Mouse (Mus musculus) cerebellum, postnatal 4 days (tissue): Measurements from ENCODE around the gene Ccdc73.
A peak's percentile ranks its signal among the peaks of the same experiment; 100 is the strongest.
"Not testable (repeated sequence)": the region's sequence is repeated elsewhere in the genome, so short reads cannot be mapped to it uniquely, and the experiment has no call there.

Experiments used
- DNase-seq, 2 experiments: peaks; one replicate each; pipeline ENCODE4 v3.0.0; 2022; ENCODE audit warnings: low spot score in 2 of 2, mixed read lengths in 1 of 2

Gene Ccdc73

GRCm38 (mm10) chr2:104867282-104867855, at the start of gene Ccdc73:
TSS of gene Ccdc73 (plus strand) at chr2:104867805.
- DNase-seq = no peak

DNA sequence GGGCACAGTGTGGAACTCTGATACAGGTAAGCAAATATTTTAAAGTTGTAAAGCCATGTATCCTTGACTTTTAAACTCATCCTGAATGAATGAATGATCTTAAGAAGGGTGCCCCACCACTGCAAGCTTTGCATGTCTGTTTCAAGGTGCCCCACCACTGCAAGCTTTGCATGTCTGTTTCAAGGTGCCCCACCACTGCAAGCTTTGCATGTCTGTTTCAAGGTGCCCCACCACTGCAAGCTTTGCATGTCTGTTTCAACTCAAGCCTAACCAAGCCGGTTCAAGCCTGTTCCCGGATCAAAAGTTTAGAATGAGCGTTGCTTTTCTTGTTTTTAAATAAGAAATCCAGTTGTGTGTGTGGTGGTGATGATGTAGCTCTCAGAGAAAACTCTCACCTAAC, 48.8 kb upstream of the Ccdc73 start:
- DNase-seq = not testable (repeated sequence)

DNA sequence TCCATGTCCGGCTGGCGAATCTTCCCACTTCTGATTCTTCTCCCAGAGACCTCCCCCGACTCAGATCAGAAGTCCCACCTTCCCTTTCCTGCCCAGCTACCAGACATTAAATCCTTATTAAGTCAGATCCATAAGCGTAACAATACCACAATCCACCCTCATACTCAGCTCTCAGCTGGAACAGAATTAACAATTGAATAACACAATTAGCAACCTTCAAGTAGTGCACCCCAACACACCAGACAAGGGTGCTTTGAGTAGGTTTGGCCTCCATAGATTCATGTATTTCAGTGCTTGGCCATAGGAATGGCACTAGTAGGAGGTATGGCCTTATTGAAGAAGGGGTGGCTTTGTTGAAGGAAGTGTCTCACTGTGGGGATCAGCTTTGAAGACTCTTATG, 41.4 kb upstream of the Ccdc73 start:
- DNase-seq = no peak

- DNase-seq = no peak
Observed at GRCm38 (mm10) chr2:104832486-104832885, 35.1 kb upstream of the Ccdc73 start.

DNA sequence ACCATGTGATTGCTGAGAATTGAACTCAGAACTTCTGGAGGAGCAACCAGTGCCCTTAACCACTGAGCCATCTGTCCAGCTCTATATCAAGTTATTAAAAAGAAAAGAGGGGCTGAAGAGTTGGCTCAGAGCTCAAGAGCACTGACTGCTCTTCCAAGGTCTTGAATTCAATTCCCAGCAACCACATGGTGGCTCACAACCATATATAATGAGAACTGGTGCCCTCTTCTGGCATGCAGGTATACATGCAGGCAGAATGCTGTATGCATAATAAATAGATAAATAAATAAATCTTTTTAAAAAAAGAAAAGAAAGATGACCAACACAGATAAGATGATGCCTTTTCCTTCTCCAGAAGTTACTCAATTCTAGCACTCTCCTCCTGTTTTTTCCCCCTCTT, 26.6 kb upstream of the Ccdc73 start:
- no peak for DNase-seq

DNA sequence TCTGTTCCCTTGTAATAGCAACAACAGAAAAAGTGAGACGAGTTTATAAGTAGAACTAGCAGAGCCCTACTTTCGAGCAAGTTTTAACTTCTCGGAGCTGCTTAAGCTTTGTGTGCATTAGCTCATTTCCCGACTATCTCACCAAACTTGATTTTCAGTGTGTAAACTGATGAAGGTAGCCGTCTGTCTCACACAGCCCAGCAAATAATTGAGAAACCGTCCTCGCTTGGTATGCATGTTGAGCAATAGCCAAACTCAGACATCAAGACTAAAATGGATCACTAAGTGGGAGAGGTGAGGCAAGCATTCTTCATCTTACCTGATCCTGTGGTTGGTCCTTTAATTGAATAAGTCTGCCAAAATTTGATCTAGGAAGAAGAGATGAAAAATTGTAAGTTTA, 25.9 kb upstream of the Ccdc73 start:
- DNase-seq = no peak

GRCm38 (mm10) chr2:104842559-104842958, 25.0 kb upstream of the Ccdc73 start:
- no peak for DNase-seq

GRCm38 (mm10) chr2:104846638-104847414, 20.8 kb upstream of the Ccdc73 start:
- no peak for DNase-seq

- peak in 1 of 2 experiments; percentile 7 for DNase-seq
Observed at GRCm38 (mm10) chr2:104847645-104848044, 20.0 kb upstream of the Ccdc73 start.

- DNase-seq = no peak
Observed at GRCm38 (mm10) chr2:104848235-104849161, 19.1 kb upstream of the Ccdc73 start.

DNA sequence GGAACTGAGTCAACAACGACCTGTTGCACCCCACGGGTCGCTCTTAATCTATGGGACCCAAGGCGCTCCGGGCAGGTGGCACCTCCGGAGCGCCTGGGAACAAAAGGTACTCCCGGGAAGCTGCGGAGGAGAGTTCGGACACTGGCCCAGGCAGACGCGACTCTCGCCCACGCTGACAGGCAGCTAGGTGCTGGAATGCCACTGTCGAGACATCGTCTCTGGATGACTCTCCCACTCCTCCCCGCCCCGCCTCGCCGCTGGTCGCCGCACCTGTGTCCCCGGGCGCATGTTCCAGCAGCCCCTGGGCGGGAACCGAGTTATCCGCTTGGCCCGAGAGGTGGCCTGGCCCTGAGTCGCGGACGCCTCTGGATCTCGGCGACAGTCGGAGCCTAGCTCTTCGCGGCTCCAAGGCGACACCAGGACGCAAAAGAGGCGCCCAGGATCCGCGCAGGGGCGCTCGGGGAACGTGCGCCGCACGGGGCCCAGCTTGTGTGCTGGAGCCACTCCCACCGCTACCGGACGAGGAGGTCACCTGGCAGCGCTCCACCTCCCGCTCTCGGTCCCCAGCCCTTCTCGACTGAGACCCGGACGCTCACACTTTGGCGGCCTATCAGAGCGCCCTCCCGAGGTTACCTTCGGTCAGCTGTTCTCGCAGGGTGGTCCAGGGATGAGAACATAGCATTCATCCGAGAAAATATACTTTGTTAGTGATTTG, 18.2 kb upstream of the Ccdc73 start, which contains the start of gene Prrg4:
Gene Prrg4, minus strand, starts transcription at position 601 of the 715 bp plus-strand sequence.
- peak; percentile 21 to 47 for DNase-seq

GRCm38 (mm10) chr2:104849991-104850359, 17.6 kb upstream of the Ccdc73 start:
- DNase-seq = no peak

- no peak for DNase-seq
Observed at GRCm38 (mm10) chr2:104851686-104852085, 15.9 kb upstream of the Ccdc73 start.

DNA sequence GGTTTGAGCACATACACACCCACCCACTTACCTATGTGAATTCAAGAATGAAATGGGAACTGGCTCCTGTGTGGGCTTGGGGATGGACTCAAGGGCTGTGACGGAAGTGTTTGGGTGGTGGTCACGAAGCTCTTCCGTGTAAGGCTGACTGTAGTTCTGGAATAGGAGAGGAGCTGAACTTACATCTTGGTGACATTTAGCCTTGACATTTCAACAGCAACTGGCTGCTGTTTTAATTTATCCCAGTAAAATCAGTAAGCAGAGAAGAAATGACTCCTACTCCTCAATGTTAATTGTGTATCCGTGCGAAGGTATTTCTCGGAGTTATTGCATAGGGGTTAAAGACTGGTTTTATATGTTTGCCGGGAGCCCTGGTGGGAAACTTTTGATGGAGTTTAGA, 15.1 kb upstream of the Ccdc73 start:
- DNase-seq = no peak

DNA sequence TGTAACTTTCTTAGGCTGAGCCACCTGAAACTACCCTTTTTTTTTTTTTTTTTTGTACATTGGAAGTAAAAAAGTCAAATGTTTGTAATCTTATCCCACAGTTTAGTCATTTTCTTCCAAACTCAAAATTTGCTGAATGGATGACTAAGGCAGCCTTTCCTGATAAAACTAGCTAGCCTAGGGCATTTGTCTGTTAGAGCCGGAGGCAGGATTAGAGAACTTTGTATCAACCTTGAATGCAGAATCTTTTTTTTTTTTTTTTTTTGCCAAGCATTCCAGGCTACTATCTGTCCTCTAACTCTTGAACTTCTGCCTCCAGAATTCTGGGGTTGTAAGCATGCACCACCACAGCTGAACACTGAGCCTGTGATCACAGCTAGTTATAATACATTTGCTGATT, 12.8 kb upstream of the Ccdc73 start:
- DNase-seq = no peak

DNA sequence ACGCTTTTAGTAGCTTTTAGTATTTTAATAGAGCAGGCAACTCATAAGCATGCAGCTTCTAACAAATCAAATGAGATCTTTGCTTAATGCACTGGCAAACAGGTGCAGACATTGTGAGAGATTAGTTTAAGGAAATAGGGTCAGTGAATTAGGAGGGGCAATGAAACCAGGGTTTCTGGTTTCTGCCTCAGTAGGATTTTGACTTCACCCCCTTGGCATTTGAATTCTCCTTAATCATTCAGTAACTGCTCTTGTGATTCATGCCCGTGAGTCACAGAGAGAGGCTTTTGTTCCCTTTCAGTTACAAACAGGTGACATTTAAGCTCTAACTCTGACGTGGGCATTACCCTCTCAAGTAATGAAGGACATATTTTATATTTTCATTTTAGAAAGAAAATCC, 11.9 kb upstream of the Ccdc73 start:
- no peak for DNase-seq

DNA sequence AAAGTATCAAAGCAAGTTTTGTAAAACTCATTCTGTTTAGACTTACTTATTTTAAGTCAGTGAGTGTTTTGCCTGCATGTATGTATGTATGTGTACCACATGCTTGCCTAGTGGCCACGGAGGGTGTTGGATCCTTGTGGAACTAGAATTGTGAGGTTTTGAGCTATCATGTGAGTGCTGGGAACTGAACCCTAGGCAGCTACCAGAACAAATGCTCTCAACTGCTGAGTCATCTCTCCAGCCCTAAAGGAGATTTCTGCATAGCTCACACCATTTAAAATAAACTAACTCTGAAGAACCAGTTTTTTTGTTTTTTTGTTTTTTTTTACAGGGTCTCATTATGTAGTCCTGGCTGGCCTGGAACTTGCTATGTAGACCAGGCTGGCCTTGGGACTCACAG, 11.4 kb upstream of the Ccdc73 start:
- no peak for DNase-seq

DNA sequence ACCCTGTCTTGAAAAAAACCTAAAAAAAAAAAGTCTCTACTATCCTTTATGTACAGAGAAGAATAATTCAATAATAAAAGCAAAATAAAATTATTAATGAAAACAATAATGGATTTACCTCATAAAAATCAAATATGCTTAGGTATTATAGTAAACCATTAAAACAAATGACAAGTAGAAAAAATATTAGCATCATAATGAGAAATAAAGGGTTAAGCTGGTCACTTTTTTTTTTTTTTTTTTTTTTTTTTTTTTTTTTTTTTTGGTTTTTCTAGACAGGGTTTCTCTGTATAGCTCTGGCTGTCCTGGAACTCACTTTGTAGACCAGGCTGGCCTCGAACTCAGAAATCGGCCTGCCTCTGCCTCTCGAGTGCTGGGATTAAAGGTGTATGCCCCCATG, 9.5 kb upstream of the Ccdc73 start:
- not testable (repeated sequence) for DNase-seq

- DNase-seq = no peak
Observed at GRCm38 (mm10) chr2:104859060-104859459, 8.5 kb upstream of the Ccdc73 start.

GRCm38 (mm10) chr2:104860426-104860825, 7.2 kb upstream of the Ccdc73 start:
- DNase-seq = no peak

GRCm38 (mm10) chr2:104864176-104864860, 3.3 kb upstream of the Ccdc73 start:
- DNase-seq = no peak
